Mouse (Mus musculus): Measurements from ENCODE around the gene Pla1a. TPM values are rescaled to one million over a fixed set of nuclear protein-coding genes. Genes with fewer than 3 reads are reported as not detected.
"Not testable (repeated sequence)": the region's sequence is repeated elsewhere in the genome, so short reads cannot be mapped to it uniquely, and the experiment has no call there.

Pla1a gene
- total RNA-seq, 2 experiments from 2014 or later = 1.2 to 1.3 TPM

- intact Hi-C loops (cut with DNase I) = no loop called here
- no peak for DNase-seq (ENCODE audit: low spot score in 2 of 2)
These were observed 27.0 kb upstream of the Pla1a start for GRCm38 (mm10) chr16:38459990-38460389.

- intact Hi-C loops (cut with DNase I) = no loop called here
- DNase-seq (ENCODE audit: low spot score in 2 of 2) = no peak
These were observed 25.8 kb upstream of the Pla1a start for GRCm38 (mm10) chr16:38458600-38459280.

- intact Hi-C loops (cut with DNase I) = no loop called here
- no peak for DNase-seq (ENCODE audit: low spot score in 2 of 2)
These were observed 24.0 kb upstream of the Pla1a start for GRCm38 (mm10) chr16:38456812-38457567.

GRCm38 (mm10) chr16:38455511-38456418, 22.8 kb upstream of the Pla1a start, which contains the start of gene Cd80:
Gene Cd80, plus strand, starts transcription at chr16:38455561.
- intact Hi-C loops (cut with DNase I) = no loop called here
- no peak for DNase-seq (ENCODE audit: low spot score in 2 of 2)

- DNase-seq (ENCODE audit: low spot score in 2 of 2) = no peak
- intact Hi-C loops (cut with DNase I) = no loop called here
These were observed 21.7 kb upstream of the Pla1a start for GRCm38 (mm10) chr16:38454533-38455254.

- intact Hi-C loops (cut with DNase I) = loop anchor here (2.0 kb wide), 2 partner anchors 87 to 107 kb away; partner anchors contain the start of genes Cox17 and Gm21987
- no peak for DNase-seq (ENCODE audit: low spot score in 2 of 2)
These were observed 21.0 kb upstream of the Pla1a start for GRCm38 (mm10) chr16:38453952-38454351.

- intact Hi-C loops (cut with DNase I) = loop anchor here (2.0 kb wide), 2 partner anchors 86 to 106 kb away; partner anchors contain the start of genes Cox17 and Gm21987
These were observed 20.2 kb upstream of the Pla1a start for GRCm38 (mm10) chr16:38453203-38453553.

GRCm38 (mm10) chr16:38452442-38453202, 19.7 kb upstream of the Pla1a start, which contains the start of gene Adprh:
Gene Adprh, minus strand, starts transcription at chr16:38452703.
- intact Hi-C loops (cut with DNase I) = loop anchor here (2.0 kb wide), 2 partner anchors 86 to 106 kb away; partner anchors contain the start of genes Cox17 and Gm21987
- DNase-seq (ENCODE audit: low spot score in 2 of 2) = peak; percentile 90 to 92

More at GRCm38 (mm10) chr16:38453203-38453553, 20.2 kb upstream of the Pla1a start:
- DNase-seq (ENCODE audit: low spot score in 2 of 2) = no peak

- intact Hi-C loops (cut with DNase I) = loop anchor here (2.0 kb wide), 2 partner anchors 85 to 105 kb away; partner anchors contain the start of genes Cox17 and Gm21987
- no peak for DNase-seq (ENCODE audit: low spot score in 2 of 2)
These were observed 18.7 kb upstream of the Pla1a start for GRCm38 (mm10) chr16:38451421-38452205.

GRCm38 (mm10) chr16:38450707-38451106, 17.8 kb upstream of the Pla1a start:
- DNase-seq (ENCODE audit: low spot score in 2 of 2) = no peak
- intact Hi-C loops (cut with DNase I) = no loop called here

GRCm38 (mm10) chr16:38448458-38448857, 15.5 kb upstream of the Pla1a start:
- intact Hi-C loops (cut with DNase I) = no loop called here
- DNase-seq (ENCODE audit: low spot score in 2 of 2) = no peak

GRCm38 (mm10) chr16:38447366-38447765, 14.4 kb upstream of the Pla1a start:
- DNase-seq (ENCODE audit: low spot score in 2 of 2) = no peak
- intact Hi-C loops (cut with DNase I) = no loop called here

GRCm38 (mm10) chr16:38446141-38446540, 13.2 kb upstream of the Pla1a start:
- DNase-seq (ENCODE audit: low spot score in 2 of 2); intact Hi-C loops (cut with DNase I): not testable (repeated sequence)

GRCm38 (mm10) chr16:38445576-38445975, 12.6 kb upstream of the Pla1a start:
- no peak for DNase-seq (ENCODE audit: low spot score in 2 of 2)
- intact Hi-C loops (cut with DNase I) = no loop called here

- intact Hi-C loops (cut with DNase I) = no loop called here
These were observed 12.1 kb upstream of the Pla1a start for GRCm38 (mm10) chr16:38445046-38445445.

GRCm38 (mm10) chr16:38443721-38444464, 10.9 kb upstream of the Pla1a start:
- DNase-seq (ENCODE audit: low spot score in 2 of 2) = no peak
- intact Hi-C loops (cut with DNase I) = no loop called here

More at GRCm38 (mm10) chr16:38445046-38445445, 12.1 kb upstream of the Pla1a start:
- no peak for DNase-seq (ENCODE audit: low spot score in 2 of 2)

- intact Hi-C loops (cut with DNase I) = no loop called here
- DNase-seq (ENCODE audit: low spot score in 2 of 2) = no peak
These were observed 9.3 kb upstream of the Pla1a start for GRCm38 (mm10) chr16:38442216-38442615.

All from left cerebral cortex, postnatal 25 days (tissue).